Mouse (Mus musculus): ENCODE measurements around the gene Fam129a. TPM values are rescaled to one million over a fixed set of nuclear protein-coding genes. Genes with fewer than 3 reads are reported as not detected.

Gene Fam129a
- total RNA-seq, 4 experiments from 2014 or later: 83.7 to 130 (median 96.0) TPM

DNA sequence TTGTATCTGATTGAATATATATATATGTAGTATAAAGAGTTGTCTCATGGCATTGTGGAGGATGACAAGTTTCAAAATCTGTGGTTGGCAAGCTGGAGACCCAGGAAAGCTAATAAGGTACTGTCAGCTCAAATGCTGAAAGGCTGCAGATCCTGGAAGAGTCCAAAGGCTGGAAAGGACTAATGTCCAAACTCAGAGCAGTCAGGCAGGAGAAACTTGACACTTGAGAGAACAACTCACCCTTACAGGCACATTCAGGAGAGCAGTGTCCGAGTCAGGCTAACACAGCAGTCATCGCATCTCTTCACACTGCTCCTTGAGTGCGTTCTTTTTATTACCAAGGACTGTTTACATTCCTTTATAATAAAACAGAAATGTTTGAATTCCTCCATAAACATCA, 56.2 kb downstream of the Fam129a start:
- no peak for DNase-seq

DNA sequence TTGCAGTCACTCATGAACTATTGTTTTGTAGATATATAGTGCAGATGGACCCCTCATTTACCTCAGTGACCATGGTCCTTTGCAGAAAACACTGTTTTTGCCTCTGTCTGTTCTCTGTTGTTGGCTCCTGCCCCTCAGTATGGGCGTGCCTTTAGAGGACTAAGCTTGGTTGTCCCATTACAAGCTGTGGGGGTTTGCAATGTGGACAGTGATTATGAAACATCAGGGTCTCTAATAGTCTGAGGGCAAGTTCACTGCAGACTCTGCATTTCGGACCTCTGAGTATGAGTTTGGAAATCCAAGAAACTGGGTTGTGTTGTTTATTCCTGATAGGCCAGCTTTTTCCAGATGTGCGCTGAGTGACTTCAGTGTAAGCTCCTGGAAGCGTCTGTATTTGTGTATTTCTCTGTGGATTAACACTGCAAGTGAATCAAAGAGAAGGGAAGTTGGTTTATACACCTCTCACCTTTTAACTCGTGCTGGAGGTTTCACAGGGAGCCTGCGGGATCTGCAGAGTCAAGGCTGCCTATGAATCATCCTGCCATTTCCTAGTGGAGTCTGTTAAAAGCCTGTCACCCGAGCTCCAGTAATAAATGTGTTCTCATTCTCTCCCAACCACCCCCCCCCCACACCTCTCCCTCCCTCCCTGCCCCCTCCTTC, 58.7 kb downstream of the Fam129a start:
- peak; percentile 37 for DNase-seq

DNA sequence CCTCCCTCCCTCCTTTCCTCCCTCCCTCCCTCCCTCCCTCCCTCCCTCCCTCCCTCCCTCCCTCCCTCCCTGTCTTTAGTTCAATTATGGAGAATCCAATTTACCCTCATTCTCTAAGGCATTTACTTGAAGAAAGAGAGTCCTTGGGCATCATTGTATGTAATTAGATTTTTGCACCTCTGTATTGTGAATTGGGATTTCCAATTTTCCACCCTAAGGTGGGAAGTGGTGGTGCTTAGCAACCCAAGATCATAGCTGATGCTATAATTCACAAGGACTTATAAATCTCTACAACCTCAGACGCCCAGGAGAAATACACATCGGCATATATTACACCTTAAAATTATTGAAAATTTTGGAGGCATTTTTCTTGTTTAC, 59.3 kb downstream of the Fam129a start:
- no peak for DNase-seq

DNA sequence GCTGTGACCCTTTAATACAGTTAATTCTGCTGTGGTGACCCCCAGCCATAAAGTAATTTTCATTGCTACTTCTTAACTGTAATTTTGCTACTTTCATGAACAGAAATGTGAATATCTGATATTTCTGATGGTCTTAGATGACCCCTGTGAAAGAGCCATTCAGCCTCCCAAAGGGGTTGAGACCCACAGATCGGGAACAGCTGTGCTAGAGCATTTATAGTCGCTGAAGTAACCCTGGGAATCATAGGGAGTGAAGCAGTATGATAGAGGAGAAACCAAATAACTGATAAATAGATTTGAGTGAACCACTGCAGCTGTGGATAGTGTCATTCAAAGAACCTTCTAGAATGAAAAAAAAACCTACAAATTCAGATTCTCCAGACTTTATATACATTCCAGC, 60.1 kb downstream of the Fam129a start:
- no peak for DNase-seq

DNA sequence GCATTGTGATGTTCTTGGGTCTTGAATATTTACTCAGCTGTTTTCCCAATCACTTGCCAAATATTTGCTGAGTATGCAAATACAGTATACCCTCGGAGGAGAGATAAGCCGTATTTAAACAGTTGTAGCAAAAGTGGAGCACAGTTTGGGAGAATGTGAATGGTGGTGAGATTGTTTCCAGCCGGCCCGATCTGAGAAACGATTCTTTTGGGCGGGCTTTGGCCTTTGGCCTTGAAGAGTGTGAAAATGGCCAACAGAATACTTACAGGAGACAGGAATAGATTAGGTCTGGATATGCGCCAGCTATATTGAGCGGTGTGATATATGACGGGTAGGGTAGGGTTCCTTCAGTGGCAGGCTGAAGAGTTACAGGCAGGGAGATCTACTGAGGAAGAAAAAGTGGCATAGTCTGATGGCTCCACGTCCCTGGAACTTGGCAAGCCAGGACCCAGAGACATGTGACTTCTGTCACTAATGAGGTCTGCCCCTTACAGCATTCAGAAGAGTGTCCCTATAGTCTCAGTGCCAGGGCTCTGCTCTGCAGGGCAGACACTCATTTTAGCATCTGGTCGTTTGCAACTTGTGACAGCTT, 60.8 kb downstream of the Fam129a start:
- no peak for DNase-seq

DNA sequence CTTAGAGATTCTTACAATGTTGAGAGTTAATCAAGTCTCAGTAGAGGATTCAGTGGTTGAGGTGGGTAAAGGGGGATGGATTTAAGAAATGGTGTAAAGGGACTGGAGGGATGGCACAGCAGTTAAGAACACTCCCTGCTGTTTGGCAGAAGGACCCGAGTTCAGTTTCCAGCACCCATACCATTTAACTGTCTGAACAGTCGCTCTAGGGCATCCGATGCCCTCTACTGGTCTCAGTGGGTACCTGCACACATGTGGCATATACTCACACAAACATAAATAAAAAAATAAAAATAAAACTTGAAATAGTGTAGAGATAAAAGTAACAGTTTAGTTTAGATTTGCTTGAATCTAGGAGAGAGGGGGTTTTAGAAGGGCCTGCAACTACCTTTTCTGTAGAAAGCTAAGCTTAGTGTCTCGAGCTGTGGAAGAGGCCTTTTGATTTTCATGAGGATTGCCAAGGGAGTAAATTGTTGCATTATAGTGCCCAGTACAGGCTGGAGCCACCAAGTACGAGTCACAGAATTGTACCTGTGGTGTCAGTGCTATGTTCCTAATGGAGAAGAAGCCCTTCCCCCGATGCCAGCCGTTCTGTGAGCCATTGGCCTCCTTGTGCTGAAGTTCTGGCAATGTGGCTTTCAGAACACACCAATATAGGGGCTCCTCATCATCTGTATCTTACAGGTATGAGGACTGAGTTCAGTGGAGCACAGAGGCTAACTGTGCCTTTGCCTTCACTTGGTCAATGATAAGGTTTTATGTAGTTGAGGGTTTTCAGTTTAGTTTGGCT, 61.8 kb downstream of the Fam129a start:
- no peak for DNase-seq

DNA sequence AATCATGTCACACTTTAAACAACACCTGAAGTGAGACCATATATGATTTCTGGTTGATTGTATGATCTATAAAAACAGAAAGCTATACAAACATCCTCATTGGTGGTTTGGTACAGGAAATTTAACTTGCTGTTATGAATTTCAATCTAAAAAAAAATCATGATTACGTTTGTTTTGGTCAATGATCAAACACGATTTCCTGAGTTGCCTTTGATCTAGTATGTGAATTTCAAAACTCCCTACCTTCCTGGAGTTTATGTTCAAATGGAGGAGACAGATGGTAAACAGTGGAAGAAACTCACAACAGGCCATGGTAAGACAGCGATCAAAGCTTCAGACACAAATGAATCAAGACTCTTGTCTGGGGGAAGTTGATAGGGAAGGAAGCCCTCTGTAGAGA, 65.7 kb downstream of the Fam129a start:
- DNase-seq: no peak

DNA sequence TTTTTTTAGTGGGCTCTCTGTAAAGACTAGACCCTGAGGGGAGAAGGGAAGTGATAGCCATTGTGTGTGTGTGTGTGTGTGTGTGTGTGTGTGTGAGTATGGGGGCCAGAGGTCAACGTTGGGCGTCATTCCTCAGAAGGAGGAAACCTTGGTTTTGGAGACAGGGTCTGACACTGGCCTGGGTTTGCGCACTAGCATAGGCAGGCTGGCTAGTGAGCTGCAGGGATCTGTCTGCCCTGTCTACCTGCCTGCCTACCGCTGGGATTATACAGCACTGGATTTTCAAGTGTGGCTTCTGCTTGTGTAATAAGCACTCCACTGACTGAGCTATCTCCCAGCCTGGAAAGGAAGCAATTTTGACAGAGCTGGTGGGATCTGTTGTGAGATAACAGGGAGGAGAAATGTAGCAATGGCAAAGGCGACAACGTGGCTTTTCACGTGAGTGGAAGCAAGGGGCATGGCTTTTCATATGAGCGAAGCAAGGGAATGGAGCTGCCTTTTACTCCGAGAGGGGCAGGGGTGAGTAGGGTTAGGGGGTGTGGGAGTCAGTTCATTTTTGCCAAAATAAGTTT, 66.5 kb downstream of the Fam129a start:
- DNase-seq: no peak

DNA sequence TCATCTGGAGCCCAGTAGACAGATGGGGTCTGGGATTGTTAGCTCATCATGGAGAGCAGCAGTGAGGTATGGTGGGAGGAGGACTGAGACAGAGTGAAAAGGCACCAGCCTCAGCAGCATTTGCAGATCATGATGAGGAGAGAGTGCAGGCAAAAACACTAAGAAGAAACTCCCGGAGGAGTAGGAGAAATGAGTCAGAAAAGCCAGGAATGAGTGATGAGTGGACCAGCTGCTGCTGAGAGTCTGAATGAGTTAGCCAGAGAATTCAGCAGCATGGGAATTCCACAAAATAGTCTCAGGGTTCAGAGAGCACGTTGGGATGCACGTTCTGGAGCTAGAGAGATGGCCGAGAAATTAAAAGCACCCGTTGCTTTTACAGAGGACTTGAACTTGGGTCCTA, 67.4 kb downstream of the Fam129a start:
- DNase-seq: no peak

DNA sequence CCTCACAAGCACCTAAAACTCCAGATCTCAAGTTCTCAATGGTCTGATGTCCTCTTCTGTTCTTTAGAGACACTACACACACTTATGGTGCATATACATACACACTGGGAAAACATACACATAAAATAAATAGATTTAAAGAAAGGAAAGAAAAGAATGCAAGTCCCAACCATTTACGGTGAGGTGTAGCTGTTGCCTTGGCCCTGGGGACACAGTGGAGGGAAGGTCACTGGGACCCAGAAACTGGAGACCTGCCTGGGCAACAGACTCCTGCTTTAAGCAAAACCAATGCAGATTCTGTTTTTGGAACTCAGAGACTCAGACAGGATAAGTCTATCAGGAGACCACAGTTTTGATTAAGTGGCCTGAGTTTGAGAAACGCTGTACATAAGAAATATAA, 67.8 kb downstream of the Fam129a start:
- DNase-seq: no peak

DNA sequence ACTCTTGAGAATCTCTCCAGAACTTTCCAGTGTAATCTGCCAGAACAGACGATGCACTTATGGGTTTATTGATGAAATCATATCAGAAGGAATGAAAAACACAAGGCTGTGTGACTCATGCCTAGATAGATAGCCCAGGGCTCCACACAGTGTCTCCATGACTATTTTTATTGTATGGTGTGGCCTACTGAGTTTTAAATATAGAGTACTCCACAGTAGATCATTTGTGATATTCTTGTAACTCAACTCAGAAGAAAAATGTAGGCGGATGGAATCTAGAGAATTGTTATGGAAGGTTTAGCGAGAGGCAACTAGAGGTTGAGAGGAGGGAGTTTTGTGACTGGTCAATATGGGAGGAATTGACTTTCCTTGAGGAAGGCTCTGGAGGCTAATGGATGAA, 75.4 kb downstream of the Fam129a start:
- no peak for DNase-seq

DNA sequence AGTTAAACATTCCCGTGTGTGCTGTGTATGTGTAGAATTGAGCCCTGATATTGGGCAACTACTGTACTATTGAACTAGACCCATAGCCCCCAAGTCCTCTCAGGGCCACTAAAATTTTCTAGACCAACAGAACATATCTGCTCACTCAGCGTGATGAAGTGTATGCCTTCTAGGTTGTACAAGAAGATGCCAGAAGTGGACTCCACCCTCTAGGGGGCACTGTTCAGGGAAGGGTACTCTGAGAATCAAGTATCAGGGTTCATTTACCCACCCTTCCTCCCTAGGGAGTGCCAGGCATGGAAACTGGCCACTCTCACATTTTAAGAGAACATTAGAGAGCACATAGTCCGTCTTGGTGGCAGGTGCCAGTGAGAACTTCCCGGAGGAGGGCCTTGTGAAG, 77.1 kb downstream of the Fam129a start:
- DNase-seq: no peak

DNA sequence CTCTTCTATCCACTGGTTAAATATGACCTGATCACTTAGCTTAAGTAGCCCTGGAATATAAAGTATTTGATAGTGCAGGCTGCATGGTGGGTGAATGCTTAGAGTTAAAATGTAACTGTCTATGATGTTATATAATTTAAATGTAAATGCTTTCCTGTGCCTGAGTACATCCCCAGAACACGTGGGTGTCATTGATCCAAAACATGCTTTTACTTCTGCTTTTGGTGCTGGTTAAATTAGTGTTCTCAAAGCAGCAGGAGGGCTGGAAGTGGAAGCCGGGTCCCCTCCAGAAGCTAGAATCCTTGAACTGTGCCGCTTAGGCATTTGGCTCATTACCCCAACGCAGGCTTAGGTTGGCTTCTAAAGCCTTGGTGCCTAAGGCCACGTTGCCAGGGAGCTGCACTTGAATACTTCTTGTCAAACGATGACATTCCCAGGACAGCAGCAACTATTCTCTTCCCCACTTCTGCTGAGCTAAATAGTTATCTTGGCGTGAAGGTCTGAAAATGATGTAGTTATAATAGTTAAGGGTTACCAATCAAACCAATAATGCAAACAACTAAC, 86.1 kb downstream of the Fam129a start:
- no peak for DNase-seq

DNA sequence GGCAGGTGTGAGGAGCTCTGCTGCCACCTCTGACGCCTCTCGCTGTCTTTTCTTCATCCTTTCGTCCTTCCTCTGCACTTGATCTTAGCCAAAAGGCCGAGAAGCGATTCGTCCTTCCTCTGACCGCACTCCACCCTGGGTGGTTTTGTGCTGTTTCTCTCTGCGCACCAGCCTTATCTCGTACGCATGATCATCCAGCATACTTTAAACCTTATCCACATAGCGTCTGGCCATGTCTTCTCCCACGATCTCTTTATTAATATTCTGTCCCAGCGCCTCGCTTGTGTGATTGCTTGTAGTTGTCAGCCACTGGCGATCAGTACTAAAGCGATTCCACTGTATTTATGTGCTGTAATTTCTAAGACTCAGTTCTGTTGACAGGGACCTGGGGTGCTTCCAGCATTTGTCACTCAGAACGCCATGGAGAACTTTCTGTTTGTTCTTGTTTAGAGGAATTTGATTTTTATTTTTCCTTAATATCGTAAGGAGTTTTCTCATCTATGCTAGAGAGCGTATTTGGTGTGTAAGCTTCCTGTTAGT, 87.4 kb downstream of the Fam129a start:
- no peak for DNase-seq

DNA sequence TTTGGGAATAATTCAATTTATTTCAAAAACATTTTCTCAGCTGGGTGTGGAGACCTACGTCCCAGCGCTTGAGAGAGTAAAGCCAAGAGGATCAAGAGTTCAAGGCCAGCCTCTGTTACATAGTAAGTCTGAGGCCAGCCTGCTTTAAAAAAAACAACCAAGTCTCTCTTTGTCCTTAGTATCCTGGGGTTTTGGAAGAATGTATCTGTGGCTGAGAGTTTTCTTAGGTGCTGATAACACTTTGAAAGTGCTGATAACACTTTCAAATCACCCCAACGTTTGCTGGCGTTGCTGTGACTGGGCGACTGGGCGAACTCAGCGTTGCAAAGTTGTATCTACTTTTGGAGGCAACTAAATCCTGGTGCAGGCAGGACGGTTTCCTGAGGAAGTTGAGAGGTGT, 88.7 kb downstream of the Fam129a start:
- DNase-seq: no peak

DNA sequence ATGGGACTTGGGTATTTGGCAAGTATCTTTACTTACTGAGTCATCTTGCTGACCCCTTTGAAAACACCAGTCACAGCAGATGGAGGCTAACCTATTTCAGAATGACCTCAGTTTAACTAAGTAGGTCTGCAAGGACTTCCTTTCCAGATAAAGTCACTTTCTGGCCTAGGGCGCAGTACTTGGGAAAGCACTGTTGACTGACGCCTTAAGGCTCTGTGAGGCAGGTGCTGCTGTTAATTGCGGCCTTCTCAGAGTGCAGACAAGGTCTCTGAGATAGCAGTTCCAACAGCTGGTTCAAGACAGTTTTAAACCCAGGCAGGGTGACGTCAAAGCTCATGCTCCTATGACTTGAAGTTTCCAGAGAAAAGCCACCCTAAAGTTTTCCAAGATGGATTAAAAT, 89.3 kb downstream of the Fam129a start:
- no peak for DNase-seq

DNA sequence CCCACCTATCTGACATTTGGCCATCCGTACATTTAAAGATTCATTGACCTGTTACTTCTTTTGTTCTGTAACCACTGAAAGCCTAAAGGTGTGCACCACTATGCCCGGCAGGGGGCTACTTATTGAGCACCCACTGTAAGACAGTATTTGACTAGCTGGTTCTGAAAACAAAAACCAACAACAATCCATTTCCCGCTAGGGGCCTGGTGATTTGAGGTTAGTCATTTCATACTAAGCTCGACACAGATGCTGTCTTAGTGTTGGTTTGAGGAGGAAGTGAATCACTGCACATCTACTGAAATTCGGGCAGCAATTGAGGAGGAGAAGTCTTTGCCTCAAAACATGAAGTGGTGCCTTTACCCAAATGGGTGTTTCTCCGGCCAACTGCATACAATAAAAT, 89.9 kb downstream of the Fam129a start:
- DNase-seq: no peak

DNA sequence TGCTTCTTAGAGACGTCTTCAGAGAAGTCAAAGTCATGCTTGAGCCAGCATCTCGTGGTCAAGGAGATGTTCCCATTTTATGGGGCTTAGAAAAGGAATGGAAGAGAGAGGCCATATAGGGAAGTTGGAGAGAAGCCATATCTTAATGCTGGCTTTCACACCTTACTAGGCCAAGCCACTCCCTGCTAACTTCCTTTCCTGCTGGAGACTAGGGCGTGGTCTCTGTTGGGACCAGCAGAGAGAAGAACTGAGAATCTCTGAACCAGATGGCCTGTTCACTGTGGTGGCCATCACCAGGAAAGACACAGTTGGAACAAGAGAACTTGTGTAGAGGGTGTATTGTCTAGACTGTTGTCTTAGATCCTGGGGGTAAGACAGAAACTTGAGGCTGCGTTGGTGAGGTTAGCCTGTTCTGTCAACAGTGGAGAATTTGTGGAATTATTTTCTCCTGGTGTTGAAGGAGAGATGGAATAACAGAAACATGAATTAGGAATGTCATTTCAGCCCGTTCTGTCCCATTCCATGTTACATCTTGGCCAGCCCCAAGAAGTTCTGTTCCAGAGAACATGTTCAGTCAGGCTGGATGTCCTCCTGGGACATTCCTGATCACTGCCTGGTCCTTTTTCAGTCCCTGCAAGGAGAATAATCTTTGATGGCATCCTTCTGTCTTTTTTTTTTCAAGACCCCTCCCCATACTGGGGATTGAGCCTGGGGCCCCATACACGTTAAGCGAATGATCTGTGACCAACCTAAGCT, 90.9 kb downstream of the Fam129a start:
- DNase-seq: no peak

DNA sequence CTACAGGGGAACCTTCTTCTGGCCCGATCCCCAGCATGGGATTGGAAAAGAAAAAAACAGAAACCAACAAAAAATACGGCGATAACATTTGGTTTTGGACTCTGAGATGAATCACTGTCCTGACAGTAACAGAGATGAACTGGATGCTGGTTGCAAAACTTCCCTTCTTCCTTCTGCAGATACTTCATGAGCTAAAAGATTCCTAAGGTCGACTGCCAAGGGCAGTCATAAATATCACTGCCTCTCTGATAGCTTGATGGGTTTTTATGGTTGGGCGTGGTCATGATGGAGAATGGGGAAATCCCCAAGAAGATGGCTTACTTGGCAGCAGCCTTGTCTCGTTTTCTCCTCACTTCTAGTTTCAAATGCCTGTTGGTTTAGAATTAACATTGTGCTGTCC, 92.0 kb downstream of the Fam129a start:
- DNase-seq: peak; percentile 74

DNA sequence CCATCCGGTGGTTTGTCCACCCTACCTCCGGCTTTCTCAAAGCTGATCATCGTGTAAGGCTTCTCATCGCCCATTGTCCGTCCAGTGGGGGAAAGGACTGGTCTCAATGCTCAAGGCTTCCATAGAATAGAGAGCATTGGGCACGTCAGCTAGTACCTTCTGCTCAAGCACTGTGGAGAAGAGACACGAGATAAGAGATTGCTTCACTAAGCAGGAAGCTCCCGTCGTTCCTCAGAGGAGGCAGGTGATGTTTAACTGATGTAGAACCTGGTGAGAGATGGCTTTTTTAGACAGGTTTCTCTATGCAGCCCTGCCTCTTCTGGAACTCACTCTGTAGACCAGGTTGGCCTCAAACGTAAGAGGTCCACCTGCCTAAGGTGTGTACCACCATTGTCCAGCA, 93.4 kb downstream of the Fam129a start:
- DNase-seq: no peak

DNA sequence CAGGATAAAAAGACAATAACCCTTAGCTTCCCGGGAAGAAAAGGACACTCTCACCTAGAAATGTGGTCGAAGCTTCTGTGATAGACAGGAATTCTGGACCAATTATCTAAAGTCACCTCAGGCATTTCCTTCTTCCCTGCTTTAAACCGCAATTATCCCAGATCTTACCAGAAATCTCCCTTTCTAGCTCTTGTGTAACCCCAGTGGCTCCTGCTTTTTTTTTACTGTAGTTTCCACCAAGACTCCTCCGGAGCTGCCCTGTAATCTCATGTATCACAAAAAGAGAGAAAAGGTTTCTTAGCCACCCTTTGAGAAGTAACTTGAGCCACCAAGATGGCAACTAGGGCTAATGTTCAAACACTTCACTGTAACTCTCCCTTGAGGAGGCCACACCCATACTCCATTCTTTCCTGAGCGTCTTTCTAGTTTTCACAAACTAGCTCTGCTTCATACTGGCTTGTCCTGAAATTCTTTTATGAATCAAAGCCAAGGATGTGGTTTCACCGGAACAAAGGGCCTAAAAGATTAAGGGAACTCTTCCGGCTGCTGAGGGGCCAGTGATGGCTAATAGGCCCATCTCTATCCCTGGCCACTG, 93.9 kb downstream of the Fam129a start:
- no peak for DNase-seq
